Mouse (Mus musculus) midbrain, embryonic 10.5 days (tissue): ENCODE measurements around the gene Ptov1. TPM values are rescaled to one million over a fixed set of nuclear protein-coding genes. Genes with fewer than 3 reads are reported as not detected.

Source experiments
- DNase-seq: peaks from one replicate; pipeline ENCODE4 v3.0.0-alpha.2; 2017; ENCODE audit warnings: low spot score
- H3K27ac ChIP-seq: fragments of 300-500 bp; sonication (generic); replicated peaks from 2 replicates; pipeline ENCODE4 v1.5.1; 2016; ENCODE audit warnings: mild to moderate bottlenecking
- H3K27me3 ChIP-seq: fragments of 300-500 bp; sonication (generic); 2 replicates; pipeline ENCODE4 v1.6.1; 2016; ENCODE audit warnings: low read depth, mild to moderate bottlenecking; ENCODE audit not compliant: poor library complexity, severe bottlenecking
- H3K36me3 ChIP-seq: fragments of 300-500 bp; sonication (generic); 2 replicates; pipeline ENCODE4 v1.6.1; 2016; ENCODE audit warnings: mild to moderate bottlenecking, moderate library complexity
- H3K4me1 ChIP-seq: fragments of 300-500 bp; sonication (generic); 2 replicates; pipeline ENCODE4 v1.6.1; 2016
- H3K4me3 ChIP-seq: fragments of 300-500 bp; sonication (generic); 2 replicates; pipeline ENCODE4 v1.5.1; 2016; ENCODE audit warnings: mild to moderate bottlenecking, moderate library complexity
- H3K9me3 ChIP-seq: fragments of 300-500 bp; sonication (generic); replicated peaks from 2 replicates; pipeline ENCODE4 v1.6.1; 2016; ENCODE audit warnings: mild to moderate bottlenecking
- WGBS: fragments of 180-500 bp; shearing (Covaris S2); methylation state at CpG from one replicate; pipeline ENCODE4 v1.1.7; 2016; 5-methylcytosine and 5-hydroxymethylcytosine counted together
- polyA plus RNA-seq: library from polyadenylated mRNA; unstranded; fragments of >200 nt; fragmentation: Nextera tagmentation; extraction: Ambion mirVana; gene quantifications from 2 replicates; pipeline ENCODE4 v1.2.1, GENCODE M21; 2016

The Ptov1 gene
- polyA plus RNA-seq, 1 experiment from 2014 or later: 478 TPM

- no peaks in the 10 kb centered on the region for H3K27me3 ChIP-seq
- peaks cover 88% of the 10 kb centered on the region for H3K36me3 ChIP-seq
These were observed 6.4 kb downstream of the Ptov1 start for GRCm38 (mm10) chr7:44863210-44863609.

DNA sequence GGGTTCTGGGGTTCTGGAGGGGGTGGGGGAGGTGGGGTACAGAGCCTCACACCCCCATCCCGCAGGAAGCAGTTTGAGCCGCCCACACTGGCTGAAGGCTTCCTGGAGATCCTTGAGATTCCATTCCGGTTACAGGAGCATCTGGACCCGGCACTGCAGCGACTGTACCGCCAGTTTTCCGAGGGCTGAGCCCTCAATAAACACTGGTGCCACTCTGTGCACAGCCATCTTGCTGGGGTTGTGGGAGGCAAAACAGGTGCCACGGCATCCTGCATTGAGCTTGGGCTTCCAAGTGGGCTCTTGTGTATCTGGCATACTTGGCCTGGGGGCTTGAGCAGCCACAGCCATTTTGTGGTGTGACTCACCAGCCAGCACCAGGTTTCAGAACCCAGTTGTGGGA is 7.2 kb downstream of the Ptov1 start:
- peaks cover 53% of the 10 kb centered on the region for H3K4me1 ChIP-seq
- no peaks in the 10 kb centered on the region for H3K9me3 ChIP-seq
- 93% methylated on average over 8 of the region's 8 CpGs for WGBS
- no peaks in the 10 kb centered on the region for H3K27me3 ChIP-seq
- H3K4me3 ChIP-seq: no peak overlapping the region; the same call in 1 of the 2 replicates
- no peak for DNase-seq
- no peak overlapping the region for H3K27ac ChIP-seq
- H3K36me3 ChIP-seq: peaks cover 80% of the 10 kb centered on the region

More at GRCm38 (mm10) chr7:44863210-44863609, 6.4 kb downstream of the Ptov1 start:
- Histone ChIP-seq H3K4me3 (peak overlapping the region; percentile 17), H3K27ac (no peak overlapping the region), H3K9me3 (no peaks in the 10 kb centered on the region), H3K4me1 (peaks cover 53% of the 10 kb centered on the region)
- DNase-seq: no peak
- 93% methylated on average over 14 of the region's 14 CpGs for WGBS

DNA sequence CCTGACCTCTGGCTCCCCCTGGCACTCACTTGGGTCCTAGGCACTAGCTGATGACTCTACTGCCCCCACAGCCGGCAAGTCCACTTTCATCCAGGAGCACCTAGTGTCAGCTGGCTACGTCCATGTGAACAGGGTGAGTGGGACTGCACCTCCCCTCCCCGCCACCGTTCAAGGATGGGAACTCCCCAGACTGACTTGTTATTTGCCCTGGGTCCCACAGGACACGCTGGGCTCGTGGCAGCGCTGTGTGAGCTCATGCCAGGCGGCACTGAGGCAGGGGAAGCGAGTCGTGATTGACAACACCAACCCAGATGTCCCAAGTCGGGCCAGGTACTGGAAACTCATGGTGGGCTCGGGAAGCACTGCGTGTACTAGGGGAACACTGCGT is 8.2 kb downstream of the Ptov1 start:
- DNase-seq: no peak
- H3K4me1 ChIP-seq: peaks cover 51% of the 10 kb centered on the region
- peak overlapping the region; percentile 69; the same call in 1 of the 2 replicates for H3K27ac ChIP-seq
- H3K4me3 ChIP-seq: peak overlapping the region; percentile 9; the same call in 1 of the 2 replicates
- H3K36me3 ChIP-seq: peaks cover 70% of the 10 kb centered on the region
- 88% methylated on average over 14 of the region's 14 CpGs for WGBS
- no peaks in the 10 kb centered on the region for H3K9me3 ChIP-seq
- no peaks in the 10 kb centered on the region for H3K27me3 ChIP-seq

DNA sequence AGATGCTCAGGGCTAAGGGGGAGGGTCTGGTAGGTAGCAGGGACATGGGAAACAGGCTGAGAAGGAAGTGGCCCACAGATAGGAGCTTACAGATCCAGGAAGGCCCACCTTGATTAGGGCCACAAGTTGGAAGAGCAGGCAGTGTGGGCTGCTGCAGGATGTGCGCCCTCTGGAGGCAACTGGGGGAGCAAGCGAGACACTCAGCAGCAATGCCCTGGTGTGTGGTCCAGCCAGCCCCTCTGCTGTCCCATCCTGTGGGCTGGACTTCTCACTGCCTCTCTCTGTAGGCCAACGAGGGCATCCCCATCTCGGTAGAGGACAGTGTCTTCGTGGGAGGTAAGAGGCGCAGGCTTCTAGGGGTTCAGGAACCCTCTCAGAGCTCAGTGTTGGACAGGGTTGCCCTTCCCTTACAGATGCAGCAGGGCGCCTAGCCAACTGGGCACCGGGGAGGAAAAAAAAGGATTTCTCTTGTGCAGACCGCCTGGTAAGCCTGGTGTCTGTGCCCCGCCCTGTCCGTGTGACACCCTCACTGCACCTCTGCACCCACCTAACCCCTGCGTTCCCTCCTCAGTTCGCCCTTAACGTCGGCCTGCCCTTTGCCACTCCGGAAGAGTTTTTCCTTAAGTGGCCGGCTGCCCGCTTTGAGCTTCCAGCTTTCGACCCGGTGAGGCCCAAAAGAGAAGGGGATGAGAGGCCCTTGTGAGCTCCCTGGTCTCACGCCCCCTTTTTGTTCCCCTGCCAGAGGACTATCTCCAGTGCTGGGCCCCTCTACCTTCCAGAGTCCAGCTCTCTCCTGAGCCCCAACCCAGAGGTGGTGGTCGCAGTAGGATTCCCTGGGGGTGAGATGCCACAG is 8.8 kb downstream of the Ptov1 start:
- DNase-seq: peak; percentile 79
- peaks cover 50% of the 10 kb centered on the region for H3K4me1 ChIP-seq
- H3K36me3 ChIP-seq: peaks cover 64% of the 10 kb centered on the region
- WGBS: 59% methylated on average over 22 of the region's 22 CpGs
- peak overlapping the region; percentile 69 for H3K27ac ChIP-seq
- H3K4me3 ChIP-seq: peak overlapping the region; percentile 34
- H3K27me3 ChIP-seq: no peaks in the 10 kb centered on the region
- no peaks in the 10 kb centered on the region for H3K9me3 ChIP-seq

DNA sequence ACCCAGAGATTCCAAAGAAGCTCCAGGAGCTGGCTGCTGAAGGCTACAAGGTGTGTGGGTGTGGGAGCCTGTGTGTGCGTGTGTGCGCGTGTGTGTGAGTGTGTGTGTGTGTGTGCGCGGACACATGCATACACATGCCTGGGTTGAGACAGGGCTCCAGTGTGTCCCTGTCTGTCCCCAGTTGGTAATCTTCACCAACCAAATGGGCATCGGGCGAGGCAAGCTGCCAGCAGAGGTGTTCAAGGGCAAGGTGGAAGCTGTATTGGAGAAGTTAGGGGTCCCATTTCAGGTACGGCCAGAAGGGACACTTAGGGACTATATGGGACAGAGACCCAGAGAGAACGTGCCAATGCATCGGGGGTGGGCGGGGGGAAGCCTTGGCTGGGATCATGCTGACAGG is 9.7 kb downstream of the Ptov1 start:
- Histone ChIP-seq H3K36me3 (peaks cover 55% of the 10 kb centered on the region), H3K9me3 (no peaks in the 10 kb centered on the region), H3K4me3 (0 out of 2 replicates have a peak overlapping the region, but pooled peaks have one; percentile 5), H3K27me3 (no peaks in the 10 kb centered on the region), H3K4me1 (peaks cover 51% of the 10 kb centered on the region), H3K27ac (no peak overlapping the region)
- no peak for DNase-seq
- 92% methylated on average over 11 of the region's 11 CpGs for WGBS

GRCm38 (mm10) chr7:44857905-44858304 is 11.7 kb downstream of the Ptov1 start:
- no peaks in the 10 kb centered on the region for H3K9me3 ChIP-seq
- peak overlapping the region; percentile 94 for H3K27ac ChIP-seq
- peaks cover 40% of the 10 kb centered on the region for H3K36me3 ChIP-seq
- H3K27me3 ChIP-seq: no peaks in the 10 kb centered on the region
- 32% methylated on average over 8 of the region's 8 CpGs for WGBS
- no peak for DNase-seq
- peak overlapping the region; percentile 91 for H3K4me3 ChIP-seq
- H3K4me1 ChIP-seq: peaks cover 71% of the 10 kb centered on the region

DNA sequence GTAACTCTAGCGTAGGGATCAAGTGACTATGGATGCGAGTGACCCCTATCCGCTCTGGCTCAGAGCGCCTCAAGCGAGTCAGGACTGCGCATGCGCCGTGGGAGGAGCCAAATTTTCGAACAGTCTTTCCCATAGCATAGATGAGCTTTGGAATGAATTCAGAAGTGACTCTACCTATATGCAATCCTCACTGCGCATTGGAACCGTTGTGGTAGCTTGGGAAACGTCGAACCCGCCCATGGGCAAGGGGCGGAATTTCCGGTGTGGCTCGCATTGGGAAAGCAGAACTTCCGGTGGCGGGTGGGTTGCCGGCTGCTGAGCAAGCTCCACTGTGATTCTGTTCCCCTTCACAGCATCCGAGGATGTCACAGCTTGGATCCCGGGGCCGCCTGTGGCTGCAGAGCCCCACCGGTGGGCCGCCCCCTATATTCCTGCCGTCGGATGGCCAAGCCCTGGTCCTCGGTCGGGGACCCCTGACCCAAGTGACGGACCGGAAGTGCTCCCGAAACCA is 12.5 kb downstream of the Ptov1 start, which contains the start of gene Pnkp:
Gene Pnkp, plus strand, starts transcription at position 98 of the 511 bp plus-strand sequence.
- WGBS: under 1% methylated on average over 32 of the region's 32 CpGs
- Histone ChIP-seq H3K36me3 (peaks cover 38% of the 10 kb centered on the region), H3K27ac (peak within 1 kb of the TSS; percentile 94), H3K4me3 (peak within 1 kb of the TSS; percentile 91), H3K4me1 (peaks cover 78% of the 10 kb centered on the region), H3K27me3 (no peaks in the 10 kb centered on the region), H3K9me3 (no peaks in the 10 kb centered on the region)
- DNase-seq: peak; percentile 90

DNA sequence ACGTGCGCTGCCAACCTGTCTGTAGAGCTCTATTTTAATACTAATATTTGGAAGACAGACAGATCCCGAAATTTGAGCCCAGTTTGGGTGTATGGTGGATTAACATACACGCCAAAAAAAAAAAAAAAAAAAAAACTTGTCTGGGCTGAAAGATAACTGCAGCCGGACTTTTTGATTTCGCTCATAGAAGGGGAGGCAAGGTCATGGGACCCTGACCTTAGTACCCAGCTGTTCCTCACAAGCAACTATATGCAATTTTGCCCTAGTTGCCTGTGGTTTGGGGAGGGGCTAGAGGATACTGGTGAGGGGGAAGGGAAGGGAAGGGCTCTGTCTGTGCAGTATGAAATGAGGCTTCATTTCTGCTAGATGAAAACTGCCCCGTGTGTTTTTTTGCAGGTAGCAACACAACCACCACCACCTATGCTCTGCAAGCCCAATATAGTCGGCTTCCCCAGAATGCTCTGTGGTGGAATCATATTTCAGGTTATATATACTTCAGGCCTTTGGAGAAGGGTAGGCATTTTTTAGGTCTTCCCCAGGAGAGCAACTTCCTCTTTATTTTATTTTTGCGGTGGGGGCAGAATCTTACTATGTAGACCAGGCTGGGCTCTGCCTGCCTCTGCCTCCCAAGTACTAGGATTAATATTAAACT is 13.2 kb downstream of the Ptov1 start:
- peaks cover 35% of the 10 kb centered on the region for H3K36me3 ChIP-seq
- H3K27me3 ChIP-seq: no peaks in the 10 kb centered on the region
- no peak for DNase-seq
- peak overlapping the region; percentile 91 for H3K4me3 ChIP-seq
- no peaks in the 10 kb centered on the region for H3K9me3 ChIP-seq
- H3K4me1 ChIP-seq: peaks cover 78% of the 10 kb centered on the region
- H3K27ac ChIP-seq: peak overlapping the region; percentile 94
- 69% methylated on average over 9 of the region's 9 CpGs for WGBS

GRCm38 (mm10) chr7:44855036-44855435 is 14.6 kb downstream of the Ptov1 start:
- Histone ChIP-seq H3K4me3 (peak overlapping the region; percentile 59), H3K27me3 (no peaks in the 10 kb centered on the region), H3K9me3 (no peaks in the 10 kb centered on the region), H3K27ac (peak overlapping the region; percentile 87), H3K4me1 (peaks cover 79% of the 10 kb centered on the region), H3K36me3 (peaks cover 30% of the 10 kb centered on the region)
- DNase-seq: no peak
- WGBS: 50% methylated on average over 10 of the region's 10 CpGs

GRCm38 (mm10) chr7:44854356-44855031 is 15.1 kb downstream of the Ptov1 start:
- H3K27me3 ChIP-seq: no peaks in the 10 kb centered on the region
- H3K4me1 ChIP-seq: peaks cover 79% of the 10 kb centered on the region
- peak; percentile 83 for DNase-seq
- peak overlapping the region; percentile 87 for H3K27ac ChIP-seq
- H3K9me3 ChIP-seq: no peaks in the 10 kb centered on the region
- H3K36me3 ChIP-seq: peaks cover 24% of the 10 kb centered on the region
- peak overlapping the region; percentile 59 for H3K4me3 ChIP-seq
- 2% methylated on average over 45 of the region's 45 CpGs for WGBS

DNA sequence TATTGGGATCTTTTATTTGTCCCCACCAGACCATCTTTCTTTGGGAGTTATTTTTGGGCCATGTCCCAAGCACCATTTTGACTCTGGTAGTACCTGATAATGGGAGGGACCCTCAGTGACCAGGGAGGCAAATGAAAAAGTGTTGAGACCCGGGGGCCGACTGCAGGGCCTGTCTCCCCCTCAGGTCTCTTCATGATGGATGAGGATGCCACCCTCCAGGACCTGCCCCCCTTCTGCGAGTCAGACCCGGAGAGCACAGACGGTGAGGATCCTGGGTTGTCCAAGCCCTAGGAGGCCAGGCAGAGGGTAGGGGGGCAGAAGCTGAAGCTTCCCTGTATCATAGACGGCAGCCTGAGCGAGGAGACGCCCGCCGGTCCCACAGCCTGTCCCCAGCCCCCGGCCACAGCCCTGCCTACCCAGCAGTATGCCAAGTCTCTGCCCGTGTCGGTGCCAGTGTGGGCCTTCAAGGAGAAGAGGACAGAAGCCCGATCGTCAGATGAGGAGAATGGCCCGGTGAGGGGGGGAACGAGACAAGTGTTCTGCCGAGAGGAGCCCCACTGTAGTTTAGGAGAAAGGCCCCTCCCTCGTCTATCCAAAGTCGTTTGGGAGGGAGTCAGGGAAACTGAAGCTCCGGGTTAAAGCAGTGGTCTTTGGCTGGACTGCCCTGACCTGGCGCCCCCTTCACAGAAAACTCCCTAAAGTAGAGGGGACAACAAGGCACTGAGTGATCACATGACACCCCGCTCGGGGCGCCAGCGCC is 15.8 kb downstream of the Ptov1 start:
- 35% methylated on average over 26 of the region's 26 CpGs for WGBS
- peak overlapping the region; percentile 59 for H3K4me3 ChIP-seq
- no peaks in the 10 kb centered on the region for H3K9me3 ChIP-seq
- peaks cover 79% of the 10 kb centered on the region for H3K4me1 ChIP-seq
- DNase-seq: no peak
- H3K27me3 ChIP-seq: no peaks in the 10 kb centered on the region
- H3K27ac ChIP-seq: peak overlapping the region; percentile 87
- peaks cover 23% of the 10 kb centered on the region for H3K36me3 ChIP-seq

DNA sequence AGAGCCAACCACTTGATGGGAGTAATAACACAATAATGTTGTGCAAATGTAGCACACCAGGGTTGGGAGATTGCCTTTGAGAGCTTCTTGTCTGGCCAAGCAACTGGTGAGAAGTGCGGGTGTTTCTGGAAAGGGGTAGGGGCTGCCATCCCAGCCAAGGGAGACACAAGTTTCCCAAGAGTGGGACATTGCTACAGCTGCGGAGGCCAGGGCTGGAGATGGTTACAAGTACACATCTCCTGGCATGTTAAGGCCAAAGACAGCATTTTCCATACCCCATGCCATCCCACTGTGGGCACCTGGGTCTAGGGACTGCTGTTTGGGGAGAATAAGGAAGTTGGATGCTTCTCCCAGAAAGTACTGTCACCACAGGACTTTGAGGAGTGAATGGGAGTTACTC is 16.5 kb downstream of the Ptov1 start:
- Histone ChIP-seq H3K4me3 (peak overlapping the region; percentile 28; the same call in 1 of the 2 replicates), H3K36me3 (peaks cover 20% of the 10 kb centered on the region), H3K27ac (no peak overlapping the region), H3K27me3 (no peaks in the 10 kb centered on the region), H3K9me3 (no peaks in the 10 kb centered on the region), H3K4me1 (peaks cover 75% of the 10 kb centered on the region)
- DNase-seq: no peak
- 94% methylated on average over 2 of the region's 2 CpGs for WGBS
